Mouse (Mus musculus): Measurements from ENCODE around the gene Trem1. TPM values are rescaled to one million over a fixed set of nuclear protein-coding genes. Genes with fewer than 3 reads are reported as not detected.

The Trem1 gene
- polyA plus RNA-seq, 1 experiment from 2014 or later: not detected

Other genes with a start within 250 kb of the Trem1 start
- gene 1700122O11Rik, start 194.5 kb upstream of the Trem1 start, polyA plus RNA-seq (2016; fragmentation: Nextera tagmentation; extraction: Ambion mirVana): not detected in 2 replicates
- gene 1700067P10Rik, start 143.4 kb upstream of the Trem1 start, polyA plus RNA-seq (2016; fragmentation: Nextera tagmentation; extraction: Ambion mirVana): not detected in 2 replicates
- not detected in 2 replicates for gene 9830107B12Rik, start 86.5 kb upstream of the Trem1 start, polyA plus RNA-seq (2016; fragmentation: Nextera tagmentation; extraction: Ambion mirVana)
- gene A530064D06Rik, start 65.5 kb upstream of the Trem1 start, polyA plus RNA-seq (2016; fragmentation: Nextera tagmentation; extraction: Ambion mirVana): not detected in 2 replicates
- not detected in 2 replicates for gene Trem3, start 15.0 kb downstream of the Trem1 start, polyA plus RNA-seq (2016; fragmentation: Nextera tagmentation; extraction: Ambion mirVana)
- gene Treml4, start 31.5 kb downstream of the Trem1 start, polyA plus RNA-seq (2016; fragmentation: Nextera tagmentation; extraction: Ambion mirVana): 0.11 TPM in 1 of 2 replicates, not detected in the other
- 0.42 and 0.57 TPM in 2 replicates for gene Treml2, start 66.7 kb downstream of the Trem1 start, polyA plus RNA-seq (2016; fragmentation: Nextera tagmentation; extraction: Ambion mirVana)
- gene B430306N03Rik, start 83.4 kb downstream of the Trem1 start, polyA plus RNA-seq (2016; fragmentation: Nextera tagmentation; extraction: Ambion mirVana): 0.06 TPM in 1 of 2 replicates, not detected in the other
- 0.87 and 1.2 TPM in 2 replicates for gene Trem2, start 113.6 kb downstream of the Trem1 start, polyA plus RNA-seq (2016; fragmentation: Nextera tagmentation; extraction: Ambion mirVana)
- 1.5 and 2.6 TPM in 2 replicates for gene Treml1, start 127.1 kb downstream of the Trem1 start, polyA plus RNA-seq (2016; fragmentation: Nextera tagmentation; extraction: Ambion mirVana)
- 18.7 and 19.0 TPM in 2 replicates for gene Nfya, start 177.1 kb downstream of the Trem1 start, polyA plus RNA-seq (2016; fragmentation: Nextera tagmentation; extraction: Ambion mirVana)
- 107 TPM in 2 replicates for gene Oard1, start 177.2 kb downstream of the Trem1 start, polyA plus RNA-seq (2016; fragmentation: Nextera tagmentation; extraction: Ambion mirVana)
- gene Apobec2, start 200.2 kb downstream of the Trem1 start, polyA plus RNA-seq (2016; fragmentation: Nextera tagmentation; extraction: Ambion mirVana): 0.64 and 0.78 TPM in 2 replicates
- gene Tspo2, start 218.8 kb downstream of the Trem1 start, polyA plus RNA-seq (2016; fragmentation: Nextera tagmentation; extraction: Ambion mirVana): not detected in 2 replicates
- gene Unc5cl, start 222.1 kb downstream of the Trem1 start, polyA plus RNA-seq (2016; fragmentation: Nextera tagmentation; extraction: Ambion mirVana): 0.07 and 0.27 TPM in 2 replicates